Mouse (Mus musculus) heart, adult 2 months (tissue): ENCODE results near the gene 2010300C02Rik.

Source experiments
- CTCF ChIP-seq: fragments of 200-600 bp; IDR thresholded peaks from 2 replicates; pipeline ENCODE4 v1.8.1; 2022; ENCODE audit warnings: antibody characterized with exemption, mild to moderate bottlenecking, moderate library complexity
- EP300 ChIP-seq: fragments of 200-500 bp; IDR thresholded peaks from 2 replicates; pipeline ENCODE4 v1.6.1; 2011; ENCODE audit warnings: low read depth, low read length, control low read depth; ENCODE audit not compliant: insufficient read depth
- POLR2A ChIP-seq: fragments of 200-500 bp; IDR thresholded peaks from 2 replicates; pipeline ENCODE4 v1.6.1; 2011; ENCODE audit warnings: mild to moderate bottlenecking, low read depth, low read length, control low read depth; ENCODE audit not compliant: insufficient read depth

GRCm38 (mm10) chr1:37643794-37644365 lies 76.0 kb downstream of the 2010300C02Rik start:
- TF ChIP-seq CTCF, result no peak
- no peak for TF ChIP-seq POLR2A
- TF ChIP-seq EP300, result no peak
